In the genomic region with DNA sequence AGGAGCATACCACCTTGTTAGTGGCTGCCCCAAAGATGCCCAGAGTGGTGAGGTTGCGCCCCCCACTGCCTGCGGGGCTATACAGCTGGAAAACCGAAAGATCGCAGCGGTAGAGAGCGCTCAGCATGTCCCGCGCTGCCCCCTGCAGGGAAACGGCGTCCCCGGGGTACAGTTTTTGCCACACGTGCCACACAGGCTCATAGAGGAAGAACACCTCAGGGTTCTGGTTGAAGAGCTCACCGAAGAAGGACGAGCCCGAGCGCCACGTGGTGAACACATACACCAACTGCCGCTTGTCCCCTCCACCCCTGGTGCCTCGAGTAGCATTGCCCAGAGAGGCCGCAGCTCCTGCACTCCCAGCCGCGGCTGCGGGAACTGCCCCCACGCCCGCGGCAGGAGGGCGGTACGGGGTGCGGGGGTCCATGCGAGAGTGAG, we compare ENCODE assay signal across 8 mouse cellular contexts. TPM values are rescaled to one million over a fixed set of nuclear protein-coding genes. Genes with fewer than 3 reads are reported as not detected.
DNase-seq lines count a peak whose midpoint lies in the region; ATAC-seq and TF ChIP-seq lines count a peak whose summit lies in the region.

No protein-coding gene starts in this region.

- ATAC-seq in hindbrain, postnatal 0 days: peak; percentile 52

- H3K27ac ChIP-seq in hindbrain, postnatal 0 days: peak overlapping the region; percentile 82

- H3K27me3 ChIP-seq in hindbrain, postnatal 0 days (ENCODE audit: insufficient read depth, low read length): no peaks in the 10 kb centered on the region

- H3K9me3 ChIP-seq in hindbrain, postnatal 0 days (ENCODE audit: low read length): no peaks in the 10 kb centered on the region

- H3K4me1 ChIP-seq in hindbrain, postnatal 0 days (ENCODE audit: insufficient read depth, low read length): peaks cover 6% of the 10 kb centered on the region; the same call in 1 of the 2 replicates

- peak overlapping the region; percentile 83 for H3K4me3 ChIP-seq in hindbrain, postnatal 0 days (ENCODE audit: low read length)

- peak overlapping the region; percentile 94 for H3K4me2 ChIP-seq in hindbrain, postnatal 0 days (ENCODE audit: low read depth, low read length)

- peak; percentile 82 for TF ChIP-seq CTCF in hindbrain, postnatal 0 days (IDR thresholded peaks at IDR 0.05; ENCODE audit: low read depth)

- peak overlapping the region; percentile 83 for H3K9ac ChIP-seq in hindbrain, postnatal 0 days (replicated peaks; ENCODE audit: low read length)

- WGBS in hindbrain, postnatal 0 days: under 1% methylated on average over 30 of the region's 30 CpGs

- H3K36me3 ChIP-seq in hindbrain, postnatal 0 days (ENCODE audit: insufficient read depth, low read length): no peaks in the 10 kb centered on the region

- DNase-seq in Muller cell, postnatal 12 days (ENCODE audit: inconsistent ontology term): peak; percentile 72
- peak; percentile 69 to 74 for DNase-seq in cerebellum, postnatal 4 days (ENCODE audit: low spot score in 2 of 2)
- DNase-seq in gastrocnemius, postnatal 10 days: peak; percentile 60
- DNase-seq in hindbrain, postnatal 0 days (ENCODE audit: low spot score): peak; percentile 81
- peak; percentile 81 to 86 for DNase-seq in left cerebral cortex, adult 18-20 months (ENCODE audit: low spot score in 2 of 2)
- DNase-seq in lung, postnatal 25 days (ENCODE audit: low spot score): peak; percentile 54
- DNase-seq in right cerebral cortex, postnatal 14 days: peak; percentile 89
- DNase-seq in urinary bladder, postnatal 25 days (ENCODE audit: low spot score): peak; percentile 26

RNA-seq across cellular contexts. Expression of gene Chst2, which starts 1.0 kb away (rescaled TPM):
- 1 to 10 TPM; 3.9 to 4.2 TPM for total RNA-seq in gastrocnemius, postnatal 10 days (2021)
- 73.8 and 88.2 TPM in 2 replicates for total RNA-seq in hindbrain, postnatal 0 days (2014; rRNA removed)
- 27.5 and 28.0 TPM in 2 replicates for polyA plus RNA-seq in hindbrain, postnatal 0 days (2015; fragmentation: Nextera tagmentation; extraction: Ambion mirVana)
- total RNA-seq in left cerebral cortex, adult 18-20 months (2021): 10 to 100 TPM; 57.1 to 64.1 TPM

Comparison
In these comparisons a context has a peak if more than half of its experiments do, and no peak if none do; other contexts are left out.
1. Peak in every context shown above with its lines: DNase-seq, ATAC-seq, H3K4me3 ChIP-seq and H3K27ac ChIP-seq.
2. DNase-seq: peak in every context shown above with its lines; median percentile 89 in right cerebral cortex, postnatal 14 days; 84 in left cerebral cortex, adult 18-20 months; 81 in hindbrain, postnatal 0 days; 72 in Muller cell, postnatal 12 days; 72 in cerebellum, postnatal 4 days; 60 in gastrocnemius, postnatal 10 days; 54 in lung, postnatal 25 days; 26 in urinary bladder, postnatal 25 days.
3. RNA of gene Chst2, which starts 1.0 kb away (total RNA-seq): 73.8 to 88.2 TPM in hindbrain, postnatal 0 days and 57.1 to 64.1 TPM in left cerebral cortex, adult 18-20 months; 3.9 to 4.2 TPM in gastrocnemius, postnatal 10 days; every median in the first group is over 10 times any median in the second.